Mouse (Mus musculus) thymus, adult 2 months (tissue): ENCODE measurements around the gene Pidd1. TPM values are rescaled to one million over a fixed set of nuclear protein-coding genes. Genes with fewer than 3 reads are reported as not detected.

Experiments used
- DNase-seq: peaks from one replicate; pipeline ENCODE4 v3.0.0; 2021
- H3K27ac ChIP-seq: fragments of 200-500 bp; 2 replicates; pipeline ENCODE4 v1.5.1; 2012; ENCODE audit warnings: low read length, control low read depth; ENCODE audit not compliant: control insufficient read depth, insufficient read depth
- H3K27me3 ChIP-seq: fragments of 200-500 bp; 2 replicates; pipeline ENCODE4 v1.6.1; 2012; ENCODE audit warnings: mild to moderate bottlenecking, low read length, moderate library complexity, mixed read lengths; ENCODE audit not compliant: control insufficient read depth, insufficient read depth
- H3K36me3 ChIP-seq: fragments of 200-500 bp; 2 replicates; pipeline ENCODE4 v1.6.1; 2012; ENCODE audit warnings: mild to moderate bottlenecking, low read length, moderate library complexity; ENCODE audit not compliant: control insufficient read depth, insufficient read depth
- H3K4me1 ChIP-seq: fragments of 200-500 bp; replicated peaks from 2 replicates; pipeline ENCODE4 v1.6.1; 2012; ENCODE audit warnings: low read length; ENCODE audit not compliant: control insufficient read depth, insufficient read depth
- H3K4me3 ChIP-seq: fragments of 200-500 bp; 2 replicates; pipeline ENCODE4 v1.5.1; 2012; ENCODE audit warnings: mild to moderate bottlenecking, low read length, control low read depth, moderate library complexity; ENCODE audit not compliant: control insufficient read depth, insufficient read depth
- CTCF ChIP-seq: fragments of 200-500 bp; IDR thresholded peaks from 2 replicates; pipeline ENCODE4 v1.5.1; 2012; ENCODE audit warnings: mild to moderate bottlenecking, control low read depth, low read length, moderate library complexity, borderline replicate concordance; ENCODE audit not compliant: control insufficient read depth, poor library complexity, insufficient read depth; ENCODE audit errors: extremely low read depth
- POLR2A ChIP-seq: fragments of 200-500 bp; IDR thresholded peaks from 2 replicates; pipeline ENCODE4 v1.6.1; 2012; ENCODE audit warnings: mild to moderate bottlenecking, low read length, control low read depth, moderate library complexity; ENCODE audit not compliant: control insufficient read depth, poor library complexity, insufficient read depth; ENCODE audit errors: extremely low read depth
- WGBS: fragments of 180-500 bp; shearing (Covaris S2); methylation state at CpG from one replicate; pipeline ENCODE4 v1.1.7; 2018; 5-methylcytosine and 5-hydroxymethylcytosine counted together
- polyA plus RNA-seq: library from polyadenylated mRNA; depleted of rRNA; stranded (reverse); fragments of >200 nt; gene quantifications from 2 replicates; pipeline ENCODE4 v1.2.3, GENCODE M21; 2012

Gene Pidd1
- polyA plus RNA-seq, 1 experiment, result 109 TPM

DNA sequence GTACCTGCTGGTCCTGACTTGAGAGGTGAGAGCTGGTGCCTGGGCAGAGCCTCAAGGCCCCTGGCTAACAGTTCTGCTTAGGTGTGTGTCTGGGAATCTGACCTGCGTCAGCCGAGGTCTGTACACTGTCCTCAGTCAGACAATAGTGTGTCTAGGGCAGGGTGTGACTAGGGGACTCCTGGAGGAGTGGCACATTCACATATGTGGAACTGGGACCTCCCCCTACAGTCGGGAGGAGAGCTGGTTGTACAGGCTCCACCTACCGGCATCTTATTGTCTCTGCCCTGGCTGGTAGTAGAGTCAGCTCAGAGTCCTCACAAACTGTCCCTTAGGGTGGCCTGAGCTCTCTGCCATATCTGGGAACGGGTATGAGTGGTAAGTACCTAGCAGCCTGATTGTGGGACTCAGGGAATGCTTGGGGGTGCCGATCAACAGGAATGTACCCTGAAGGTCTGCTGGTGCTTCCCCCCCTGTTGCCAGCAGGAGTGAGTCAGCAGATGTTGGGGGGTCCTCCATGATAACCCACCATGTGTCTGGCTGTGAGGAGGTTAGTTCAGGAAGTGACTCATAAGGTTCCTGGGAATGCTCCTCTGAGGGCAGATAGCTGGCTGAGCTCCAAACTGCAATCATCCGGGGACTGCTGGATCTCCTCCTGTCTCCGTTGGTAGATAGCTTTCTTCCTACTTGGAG lies 24.8 kb upstream of the Pidd1 start:
- Histone ChIP-seq H3K36me3 (0 out of 2 replicates have a peak, but pooled peaks cover 3% of the 10 kb centered on the region), H3K4me3 (peak overlapping the region; percentile 99; the same call in 1 of the 2 replicates), H3K27me3 (no peaks in the 10 kb centered on the region), H3K4me1 (peaks cover 25% of the 10 kb centered on the region), H3K27ac (no peak overlapping the region)
- WGBS, result 18% methylated on average over 8 of the region's 8 CpGs
- peak; percentile 56 for DNase-seq
- no peak for TF ChIP-seq CTCF
- TF ChIP-seq POLR2A, result no peak

DNA sequence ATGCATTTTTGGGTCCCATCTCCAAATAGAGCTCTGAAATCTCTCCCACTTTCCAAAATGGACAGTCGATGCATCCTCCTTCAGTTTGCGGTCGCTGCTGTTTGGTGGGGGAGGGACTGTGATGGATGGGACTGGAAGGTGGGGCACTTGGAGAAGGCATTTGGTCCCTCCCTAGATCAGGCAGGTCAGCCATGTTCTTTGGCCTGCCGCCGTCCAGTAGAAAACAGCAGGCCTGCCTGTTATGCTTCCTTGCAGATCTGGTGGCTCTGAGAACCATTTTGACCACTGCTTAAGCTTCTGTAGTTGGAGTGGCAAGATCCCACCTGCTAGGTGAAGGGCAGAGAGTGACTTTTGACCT lies 24.3 kb upstream of the Pidd1 start:
- no peak for TF ChIP-seq POLR2A
- TF ChIP-seq CTCF, result no peak
- Histone ChIP-seq H3K27me3 (no peaks in the 10 kb centered on the region; the same call in 1 of the 2 replicates), H3K4me3 (peak overlapping the region; percentile 99), H3K4me1 (peaks cover 24% of the 10 kb centered on the region), H3K36me3 (0 out of 2 replicates have a peak, but pooled peaks cover 3% of the 10 kb centered on the region), H3K27ac (no peak overlapping the region)
- 52% methylated on average over 5 of the region's 5 CpGs for WGBS
- DNase-seq, result no peak

DNA sequence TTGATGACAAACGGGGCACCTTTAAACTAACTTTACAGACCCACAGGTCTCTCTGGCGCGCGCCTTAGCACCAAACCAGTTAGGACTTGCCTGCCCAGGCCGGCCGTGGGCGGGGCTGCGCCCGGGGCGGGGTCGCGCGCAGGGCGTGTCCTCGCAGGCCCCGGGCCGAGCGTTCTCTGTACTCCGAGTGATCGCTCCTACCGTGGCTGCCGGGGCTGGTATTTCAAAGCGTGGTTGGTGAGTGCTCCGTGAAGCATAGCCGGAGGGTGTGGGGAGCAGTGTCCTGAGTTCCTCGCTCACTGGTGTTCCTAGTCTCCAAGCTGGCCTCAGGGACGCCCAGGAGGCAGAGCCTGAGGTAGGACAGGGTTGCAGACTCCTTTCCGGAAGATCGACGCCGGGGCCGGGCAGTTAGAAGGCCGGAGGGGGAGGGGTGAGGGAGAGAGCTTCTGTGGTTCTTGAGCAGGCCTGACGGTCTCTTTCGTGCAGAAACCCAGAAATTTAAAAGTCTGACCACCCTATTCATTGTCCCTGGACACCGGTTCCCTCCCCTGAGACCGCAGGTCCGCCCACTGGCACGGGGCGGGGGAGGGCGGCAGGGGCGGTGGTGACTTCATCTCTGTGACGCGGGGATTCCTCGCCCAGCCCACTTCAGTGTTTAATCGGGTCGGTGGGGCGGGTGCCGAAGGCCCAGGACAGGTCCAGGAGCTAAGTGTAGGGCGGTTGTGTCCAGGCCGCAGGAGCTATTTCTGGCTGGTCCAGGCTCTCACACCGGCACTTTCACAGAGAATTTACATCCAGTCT lies 23.6 kb upstream of the Pidd1 start, which contains the start of gene Cd151:
Cd151 (plus strand) TSS at position 163 of the 801 bp plus-strand sequence.
- Histone ChIP-seq H3K27me3 (no peaks in the 10 kb centered on the region; the same call in 1 of the 2 replicates), H3K36me3 (0 out of 2 replicates have a peak, but pooled peaks cover 3% of the 10 kb centered on the region), H3K4me3 (peak within 1 kb of the TSS; percentile 99), H3K27ac (no peak within 1 kb of the TSS), H3K4me1 (peaks cover 24% of the 10 kb centered on the region)
- DNase-seq, result peak; percentile 73
- TF ChIP-seq CTCF (no peak), POLR2A (no peak)
- under 1% methylated on average over 52 of the region's 52 CpGs for WGBS

DNA sequence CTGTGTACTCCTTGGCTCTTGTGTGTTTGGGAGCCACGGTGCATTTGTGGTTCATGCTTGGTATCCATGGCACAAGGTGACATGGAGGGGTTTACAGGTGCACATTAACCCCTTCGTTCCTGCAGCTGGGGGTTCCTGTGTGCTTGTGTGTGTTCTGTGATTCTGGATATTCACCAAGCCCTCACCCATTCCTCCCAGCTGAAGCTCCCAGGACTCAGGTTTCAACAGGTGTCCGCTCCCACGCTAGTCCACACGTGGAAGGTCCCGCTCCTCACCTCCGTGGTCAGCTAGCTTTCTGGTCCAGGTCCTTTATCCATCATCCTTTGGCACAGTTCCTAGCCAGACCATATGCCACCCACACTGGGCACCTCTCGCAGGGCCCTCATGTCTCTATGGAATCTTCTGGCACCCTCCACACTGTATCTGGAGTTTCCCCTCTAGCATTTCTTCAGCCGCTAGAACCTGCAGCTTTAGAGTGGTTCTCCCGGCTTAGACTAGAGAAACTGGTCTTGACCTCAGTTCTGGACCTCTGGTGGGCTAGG lies 22.9 kb upstream of the Pidd1 start:
- no peak for DNase-seq
- Histone ChIP-seq H3K27ac (no peak overlapping the region), H3K4me1 (peaks cover 28% of the 10 kb centered on the region), H3K36me3 (0 out of 2 replicates have a peak, but pooled peaks cover 3% of the 10 kb centered on the region), H3K4me3 (peak overlapping the region; percentile 99; the same call in 1 of the 2 replicates), H3K27me3 (peaks cover 2% of the 10 kb centered on the region; the same call in 1 of the 2 replicates)
- WGBS, result 72% methylated on average over 10 of the region's 10 CpGs
- TF ChIP-seq POLR2A, result no peak
- no peak for TF ChIP-seq CTCF

DNA sequence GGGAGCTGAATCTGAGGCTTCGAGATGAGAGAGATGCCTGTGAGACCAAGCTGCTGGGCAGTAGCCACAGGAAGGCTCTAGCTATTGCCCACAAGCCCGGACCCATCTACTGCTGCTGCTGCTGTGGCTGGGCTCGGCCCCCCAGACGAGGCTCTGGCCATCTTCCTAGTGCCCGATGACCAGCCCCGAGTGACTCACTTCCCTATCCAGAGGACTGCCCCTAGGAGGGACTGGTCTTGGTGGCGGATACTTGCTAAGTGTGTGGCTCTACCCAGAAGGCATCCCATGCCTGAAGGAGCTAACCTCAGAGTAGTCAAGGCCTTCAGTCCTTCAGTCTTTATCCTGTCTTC lies 22.2 kb upstream of the Pidd1 start:
- 80% methylated on average over 7 of the region's 7 CpGs for WGBS
- Histone ChIP-seq H3K27ac (no peak overlapping the region), H3K27me3 (peaks cover 2% of the 10 kb centered on the region; the same call in 1 of the 2 replicates), H3K4me3 (no peak overlapping the region), H3K4me1 (peaks cover 30% of the 10 kb centered on the region), H3K36me3 (0 out of 2 replicates have a peak, but pooled peaks cover 3% of the 10 kb centered on the region)
- no peak for TF ChIP-seq POLR2A
- TF ChIP-seq CTCF, result no peak
- no peak for DNase-seq

DNA sequence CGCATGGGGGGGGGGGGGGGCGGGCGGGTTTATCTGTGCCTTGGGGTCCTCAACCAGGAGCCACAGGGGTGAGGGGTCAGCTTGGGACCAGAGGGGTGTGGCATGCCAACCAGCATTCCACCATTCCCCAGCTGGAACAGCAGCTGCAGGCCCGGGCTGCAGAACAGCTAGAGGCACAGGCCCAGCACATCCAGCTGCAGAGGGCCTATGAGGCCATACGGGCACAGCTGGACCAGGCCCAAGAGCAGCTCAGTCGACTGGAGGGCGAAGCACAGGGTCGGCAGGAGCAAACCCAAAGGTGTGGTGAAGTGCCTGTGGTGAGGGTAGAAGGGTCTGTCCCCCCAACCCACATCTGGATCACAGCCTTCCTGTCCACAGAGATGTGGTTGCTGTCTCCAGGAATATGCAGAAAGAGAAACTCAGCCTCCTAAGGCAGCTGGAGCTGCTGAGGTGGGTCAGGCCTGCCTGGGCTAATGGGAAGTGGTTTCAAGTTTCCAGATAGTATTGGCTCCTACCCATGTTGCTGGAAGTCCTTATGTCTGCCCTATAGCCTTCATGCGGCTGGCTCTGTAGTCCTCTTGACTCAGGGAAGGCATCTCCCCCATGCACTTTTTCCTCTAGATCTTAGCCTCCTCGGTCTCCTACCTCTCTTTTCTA lies 21.7 kb upstream of the Pidd1 start:
- Histone ChIP-seq H3K4me1 (peaks cover 30% of the 10 kb centered on the region), H3K4me3 (no peak overlapping the region), H3K36me3 (0 out of 2 replicates have a peak, but pooled peaks cover 3% of the 10 kb centered on the region), H3K27me3 (peaks cover 2% of the 10 kb centered on the region; the same call in 1 of the 2 replicates), H3K27ac (no peak overlapping the region)
- 55% methylated on average over 10 of the region's 10 CpGs for WGBS
- TF ChIP-seq CTCF, result no peak
- no peak for TF ChIP-seq POLR2A
- no peak for DNase-seq
